Mouse (Mus musculus) midbrain, embryonic 13.5 days (tissue): ENCODE data around the gene Ap5s1. TPM values are rescaled to one million over a fixed set of nuclear protein-coding genes. Genes with fewer than 3 reads are reported as not detected.
"Not testable (repeated sequence)": the region's sequence is repeated elsewhere in the genome, so short reads cannot be mapped to it uniquely, and the experiment has no call there.

ENCODE experiments used
- ATAC-seq: fragments of 200-750 bp; cut with Nextera tagmentation; 2 replicates; pipeline ENCODE4 v1.8.0; 2017; ENCODE audit warnings: mild to moderate bottlenecking, moderate TSS enrichment, moderate library complexity
- H3K27ac ChIP-seq: fragments of 300-500 bp; sonication (generic); 2 replicates; pipeline ENCODE4 v1.5.1; 2015; ENCODE audit warnings: inconsistent platforms, mild to moderate bottlenecking, moderate library complexity
- H3K27me3 ChIP-seq: fragments of 300-500 bp; sonication (generic); 2 replicates; pipeline ENCODE4 v1.6.1; 2015; ENCODE audit warnings: mild to moderate bottlenecking, inconsistent platforms
- H3K36me3 ChIP-seq: fragments of 300-500 bp; sonication (generic); 2 replicates; pipeline ENCODE4 v1.6.1; 2015; ENCODE audit warnings: mild to moderate bottlenecking, inconsistent platforms
- H3K4me1 ChIP-seq: fragments of 300-500 bp; sonication (generic); replicated peaks from 2 replicates; pipeline ENCODE4 v1.6.1; 2015; ENCODE audit warnings: inconsistent platforms
- H3K4me2 ChIP-seq: fragments of 300-500 bp; sonication (generic); replicated peaks from 2 replicates; pipeline ENCODE4 v1.6.1; 2015; ENCODE audit warnings: moderate library complexity, mild to moderate bottlenecking, inconsistent platforms
- H3K4me3 ChIP-seq: fragments of 300-500 bp; sonication (generic); replicated peaks from 2 replicates; pipeline ENCODE4 v1.5.1; 2015; ENCODE audit warnings: mild to moderate bottlenecking, inconsistent platforms
- H3K9ac ChIP-seq: fragments of 300-500 bp; sonication (generic); replicated peaks from 2 replicates; pipeline ENCODE4 v1.6.1; 2015; ENCODE audit warnings: mild to moderate bottlenecking, inconsistent platforms
- H3K9me3 ChIP-seq: fragments of 300-500 bp; sonication (generic); 2 replicates; pipeline ENCODE4 v1.6.1; 2016; ENCODE audit warnings: mild to moderate bottlenecking, inconsistent platforms
- WGBS: fragments of 180-500 bp; shearing (Covaris S2); methylation state at CpG from one replicate; pipeline ENCODE4 v1.1.7; 2015; 5-methylcytosine and 5-hydroxymethylcytosine counted together
- polyA plus RNA-seq: library from polyadenylated mRNA; unstranded; fragments of >200 nt; fragmentation: Nextera tagmentation; extraction: Ambion mirVana; gene quantifications from 2 replicates; pipeline ENCODE4 v1.2.1, GENCODE M21; 2015

Gene Ap5s1
- polyA plus RNA-seq, 1 experiment from 2014 or later, result 33.4 TPM

- H3K27ac ChIP-seq, result peak overlapping the region; percentile 88
- peaks cover 18% of the 10 kb centered on the region for H3K36me3 ChIP-seq
- H3K4me3 ChIP-seq, result peak overlapping the region; percentile 60
- H3K4me1 ChIP-seq, result peaks cover 23% of the 10 kb centered on the region
- peak overlapping the region; percentile 67 for H3K4me2 ChIP-seq
- no peaks in the 10 kb centered on the region for H3K9me3 ChIP-seq
- H3K9ac ChIP-seq, result peak overlapping the region; percentile 73
- H3K27me3 ChIP-seq, result no peaks in the 10 kb centered on the region
- peak; percentile 32; the same call in 1 of the 2 replicates for ATAC-seq
- 79% methylated on average over 4 of the region's 4 CpGs for WGBS
These were observed 2.4 kb downstream of the Ap5s1 start for GRCm38 (mm10) chr2:131209125-131209795.

DNA sequence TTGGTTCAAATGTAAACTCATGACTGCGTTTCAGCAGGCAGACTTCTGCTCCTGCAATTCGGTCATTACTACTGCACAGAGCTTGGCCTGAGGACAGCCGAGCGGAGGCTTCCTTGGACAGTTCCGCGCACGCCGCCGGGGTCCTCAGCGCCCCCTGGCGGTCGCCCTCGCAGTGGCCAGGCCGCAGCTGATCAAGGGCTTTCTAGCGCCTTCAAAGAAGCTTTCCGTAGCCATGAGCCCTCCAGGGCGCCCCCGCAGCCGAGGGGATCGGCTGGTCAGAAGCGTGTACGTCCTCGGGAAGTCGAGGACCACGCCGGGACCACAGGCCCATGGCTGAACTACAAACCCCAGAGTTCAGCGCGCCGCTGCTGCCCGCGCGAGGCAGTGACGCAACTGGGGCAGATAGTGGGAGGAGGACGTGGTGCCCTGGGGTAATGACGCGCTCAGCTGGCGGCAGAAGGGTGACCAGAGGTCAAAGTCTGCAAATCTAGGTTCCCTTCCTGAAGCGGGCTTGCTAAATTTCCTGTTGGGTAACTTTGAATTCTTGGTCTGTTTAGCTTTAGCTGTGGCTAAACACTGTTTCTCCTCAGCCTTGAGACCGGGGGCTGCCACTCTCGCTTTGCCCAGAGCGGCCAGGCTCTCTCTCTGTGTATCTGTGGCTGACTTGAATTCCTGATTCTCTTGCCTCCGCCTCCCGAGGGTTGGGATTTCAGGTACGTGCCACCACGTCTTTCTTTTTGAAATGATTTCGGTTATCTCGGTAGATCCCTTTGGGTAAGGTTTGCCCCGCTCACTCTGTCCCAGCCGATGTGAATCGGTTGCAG lies 3.3 kb downstream of the Ap5s1 start:
- peak overlapping the region; percentile 88 for H3K27ac ChIP-seq
- peak; percentile 97 for ATAC-seq
- H3K9me3 ChIP-seq, result no peaks in the 10 kb centered on the region
- peak overlapping the region; percentile 60 for H3K4me3 ChIP-seq
- H3K36me3 ChIP-seq, result peaks cover 18% of the 10 kb centered on the region
- peak overlapping the region; percentile 67 for H3K4me2 ChIP-seq
- H3K9ac ChIP-seq, result peak overlapping the region; percentile 73
- 2% methylated on average over 50 of the region's 50 CpGs for WGBS
- H3K4me1 ChIP-seq, result peaks cover 23% of the 10 kb centered on the region
- H3K27me3 ChIP-seq, result no peaks in the 10 kb centered on the region

DNA sequence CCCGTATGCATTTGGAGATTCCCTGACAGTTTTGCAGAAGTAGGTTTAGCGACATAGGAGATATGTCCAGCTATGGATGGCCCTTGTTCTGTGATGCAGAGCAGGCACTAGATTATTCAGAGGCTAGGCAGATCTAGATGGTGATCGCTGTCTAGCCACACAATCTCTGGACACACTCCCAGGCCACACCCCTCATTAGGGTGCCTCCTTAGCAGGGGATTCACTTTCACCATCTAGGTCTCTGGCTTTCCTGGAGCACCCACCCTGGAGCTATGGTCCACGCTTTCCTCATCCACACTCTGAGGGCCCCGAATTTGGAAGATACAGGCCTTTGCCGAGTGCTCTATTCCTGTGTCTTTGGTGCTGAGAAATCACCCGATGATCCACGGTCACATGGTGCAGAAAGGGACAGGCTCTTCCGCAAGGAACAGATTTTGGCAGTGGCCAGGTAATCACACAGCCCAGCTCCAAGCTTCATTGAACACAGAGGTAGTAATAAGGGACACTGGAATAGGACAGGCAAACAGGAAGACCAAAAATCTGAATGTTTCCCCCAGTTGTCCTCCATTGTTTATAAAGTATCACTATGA lies 4.2 kb downstream of the Ap5s1 start:
- H3K27ac ChIP-seq, result peak overlapping the region; percentile 88
- H3K4me3 ChIP-seq, result peak overlapping the region; percentile 60
- 75% methylated on average over 9 of the region's 9 CpGs for WGBS
- peak overlapping the region; percentile 73 for H3K9ac ChIP-seq
- H3K9me3 ChIP-seq, result no peaks in the 10 kb centered on the region
- H3K36me3 ChIP-seq, result peaks cover 18% of the 10 kb centered on the region
- H3K4me2 ChIP-seq, result peak overlapping the region; percentile 67
- no peak for ATAC-seq
- no peaks in the 10 kb centered on the region for H3K27me3 ChIP-seq
- peaks cover 23% of the 10 kb centered on the region for H3K4me1 ChIP-seq

DNA sequence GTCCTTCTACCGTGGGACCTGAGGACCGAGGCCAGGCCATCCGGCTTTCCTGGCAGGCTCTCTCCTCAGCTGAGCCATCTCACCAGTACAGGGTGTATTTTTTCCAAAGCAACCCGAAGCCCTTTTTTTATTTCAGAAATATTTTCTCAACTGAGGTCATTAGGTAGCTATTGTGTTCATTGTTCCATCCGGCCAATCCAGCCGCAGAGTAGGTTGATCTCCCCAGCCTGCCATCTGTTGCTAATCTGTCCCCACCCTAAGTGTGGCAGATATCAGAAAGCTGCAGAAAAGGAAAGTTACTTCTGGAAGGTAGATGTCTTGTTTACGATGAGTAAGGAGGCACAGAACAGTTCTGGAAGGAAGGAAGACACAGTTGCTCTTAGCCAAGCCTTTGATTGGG lies 6.9 kb downstream of the Ap5s1 start:
- Histone ChIP-seq H3K4me1 (peaks cover 23% of the 10 kb centered on the region), H3K27me3 (no peaks in the 10 kb centered on the region), H3K9ac (no peak overlapping the region; the same call in 1 of the 2 replicates), H3K9me3 (no peaks in the 10 kb centered on the region), H3K36me3 (peaks cover 18% of the 10 kb centered on the region), H3K4me2 (no peak overlapping the region), H3K4me3 (no peak overlapping the region), H3K27ac (no peak overlapping the region)
- 93% methylated on average over 7 of the region's 7 CpGs for WGBS
- ATAC-seq, result no peak

GRCm38 (mm10) chr2:131215941-131216858 lies 9.3 kb downstream of the Ap5s1 start:
- WGBS, result 92% methylated on average over 7 of the region's 7 CpGs
- no peak overlapping the region for H3K4me3 ChIP-seq

GRCm38 (mm10) chr2:131220030-131220429 lies 13.2 kb downstream of the Ap5s1 start:
- H3K27me3 ChIP-seq, result no peaks in the 10 kb centered on the region
- no peak for ATAC-seq
- 72% methylated on average over 4 of the region's 4 CpGs for WGBS

More at GRCm38 (mm10) chr2:131215941-131216858, 9.3 kb downstream of the Ap5s1 start:
- ATAC-seq, result no peak
- Histone ChIP-seq H3K4me2 (no peak overlapping the region), H3K4me1 (peaks cover 11% of the 10 kb centered on the region), H3K36me3 (peaks cover 18% of the 10 kb centered on the region), H3K9me3 (no peaks in the 10 kb centered on the region), H3K27ac (no peak overlapping the region), H3K9ac (no peak overlapping the region), H3K27me3 (no peaks in the 10 kb centered on the region)

GRCm38 (mm10) chr2:131221853-131222515 lies 15.1 kb downstream of the Ap5s1 start:
- Histone ChIP-seq H3K9me3 (no peaks in the 10 kb centered on the region), H3K27ac (no peak overlapping the region), H3K36me3 (no peaks in the 10 kb centered on the region), H3K4me2 (no peak overlapping the region), H3K27me3 (no peaks in the 10 kb centered on the region), H3K4me3 (no peak overlapping the region), H3K4me1 (no peaks in the 10 kb centered on the region), H3K9ac (no peak overlapping the region)
- ATAC-seq, result no peak
- WGBS, result 87% methylated on average over 3 of the region's 3 CpGs

More at GRCm38 (mm10) chr2:131220030-131220429, 13.2 kb downstream of the Ap5s1 start:
- no peak overlapping the region for H3K4me3 ChIP-seq
- no peaks in the 10 kb centered on the region for H3K9me3 ChIP-seq
- H3K27ac ChIP-seq, result no peak overlapping the region
- no peak overlapping the region for H3K4me2 ChIP-seq
- H3K36me3 ChIP-seq, result no peaks in the 10 kb centered on the region
- H3K9ac ChIP-seq, result no peak overlapping the region
- no peaks in the 10 kb centered on the region for H3K4me1 ChIP-seq

- no peaks in the 10 kb centered on the region for H3K4me1 ChIP-seq
- no peak for ATAC-seq
- H3K9me3 ChIP-seq, result no peaks in the 10 kb centered on the region
- no peaks in the 10 kb centered on the region for H3K27me3 ChIP-seq
- no peak overlapping the region for H3K4me2 ChIP-seq
- H3K36me3 ChIP-seq, result no peaks in the 10 kb centered on the region
- H3K27ac ChIP-seq, result no peak overlapping the region
- WGBS, result 70% methylated on average over 5 of the region's 5 CpGs
- H3K4me3 ChIP-seq, result no peak overlapping the region
- H3K9ac ChIP-seq, result no peak overlapping the region
These were observed 15.7 kb downstream of the Ap5s1 start for GRCm38 (mm10) chr2:131222562-131222961.

- Histone ChIP-seq H3K4me1 (no peaks in the 10 kb centered on the region), H3K9ac (no peak overlapping the region), H3K4me3 (no peak overlapping the region), H3K27me3 (no peaks in the 10 kb centered on the region), H3K27ac (no peak overlapping the region), H3K4me2 (no peak overlapping the region), H3K9me3 (no peaks in the 10 kb centered on the region), H3K36me3 (no peaks in the 10 kb centered on the region)
- 63% methylated on average over 1 of the region's 1 CpGs for WGBS
- ATAC-seq, result no peak
These were observed 16.7 kb downstream of the Ap5s1 start for GRCm38 (mm10) chr2:131223569-131223968.

- ATAC-seq, result no peak
- H3K9ac ChIP-seq, result no peak overlapping the region
- 90% methylated on average over 6 of the region's 6 CpGs for WGBS
- no peaks in the 10 kb centered on the region for H3K4me1 ChIP-seq
- H3K9me3 ChIP-seq, result no peaks in the 10 kb centered on the region
- H3K4me3 ChIP-seq, result no peak overlapping the region
- no peaks in the 10 kb centered on the region for H3K27me3 ChIP-seq
- no peaks in the 10 kb centered on the region for H3K36me3 ChIP-seq
- no peak overlapping the region for H3K27ac ChIP-seq
- no peak overlapping the region for H3K4me2 ChIP-seq
These were observed 18.3 kb downstream of the Ap5s1 start for GRCm38 (mm10) chr2:131225178-131225577.

GRCm38 (mm10) chr2:131226669-131227068 lies 19.8 kb downstream of the Ap5s1 start:
- H3K4me2 ChIP-seq, H3K36me3 ChIP-seq, H3K4me1 ChIP-seq, H3K9ac ChIP-seq, H3K4me3 ChIP-seq, ATAC-seq, H3K27ac ChIP-seq, H3K27me3 ChIP-seq, H3K9me3 ChIP-seq: not testable (repeated sequence)
- 88% methylated on average over 2 of the region's 2 CpGs for WGBS
